Mouse (Mus musculus) cerebellum, postnatal 10 days (tissue): ENCODE measurements around the gene Itga9.

Experiments used
- DNase-seq, 2 experiments: peaks; one replicate each; pipeline ENCODE4 v3.0.0; 2021; ENCODE audit warnings: mixed read lengths in 2 of 2

Itga9 gene

GRCm38 (mm10) chr9:118927501-118927900 lies 321.0 kb downstream of the Itga9 start:
- peak; percentile 65 to 66 for DNase-seq

DNA sequence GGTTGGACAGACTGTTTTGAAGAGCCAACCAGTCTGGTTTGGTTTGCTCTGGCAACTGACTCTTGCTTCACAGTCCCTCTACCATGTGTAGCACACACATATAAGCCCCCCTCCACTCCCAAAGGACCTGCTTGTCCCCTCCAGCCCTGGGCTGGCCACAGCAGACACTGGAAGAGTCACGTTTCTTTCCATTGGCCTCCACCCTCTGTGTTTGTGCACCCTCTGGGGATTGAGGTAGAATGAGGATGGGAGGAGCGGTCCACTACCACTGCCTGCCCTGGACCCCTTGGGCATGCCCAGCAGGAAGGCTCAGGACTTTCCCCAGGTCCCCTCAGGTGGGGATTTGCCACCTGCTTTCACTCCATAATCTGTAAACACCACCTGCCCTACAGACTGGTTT lies 321.5 kb downstream of the Itga9 start:
- no peak for DNase-seq

GRCm38 (mm10) chr9:118928656-118929055 lies 322.2 kb downstream of the Itga9 start:
- DNase-seq, result peak in 1 of 2 experiments; percentile 26

DNA sequence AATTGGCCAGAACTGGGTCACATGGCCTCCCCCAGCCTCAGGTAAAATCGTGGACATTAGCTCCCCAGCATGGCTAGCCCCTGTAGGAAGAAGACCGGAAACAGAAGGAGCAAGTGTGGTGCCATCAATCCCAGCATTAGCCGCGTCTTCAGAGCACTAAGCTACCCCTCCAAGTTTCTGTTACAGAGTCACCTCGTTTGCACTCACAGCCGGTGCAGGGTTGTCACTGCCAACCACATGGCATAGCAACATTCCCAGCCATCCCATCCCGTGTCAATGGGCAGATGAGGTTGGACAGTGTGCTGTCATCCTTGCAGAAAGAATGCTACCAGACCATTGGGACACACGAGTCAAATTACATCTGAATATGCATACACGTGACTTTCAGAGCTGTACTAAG lies 324.1 kb downstream of the Itga9 start:
- peak; percentile 74 to 78 for DNase-seq

DNA sequence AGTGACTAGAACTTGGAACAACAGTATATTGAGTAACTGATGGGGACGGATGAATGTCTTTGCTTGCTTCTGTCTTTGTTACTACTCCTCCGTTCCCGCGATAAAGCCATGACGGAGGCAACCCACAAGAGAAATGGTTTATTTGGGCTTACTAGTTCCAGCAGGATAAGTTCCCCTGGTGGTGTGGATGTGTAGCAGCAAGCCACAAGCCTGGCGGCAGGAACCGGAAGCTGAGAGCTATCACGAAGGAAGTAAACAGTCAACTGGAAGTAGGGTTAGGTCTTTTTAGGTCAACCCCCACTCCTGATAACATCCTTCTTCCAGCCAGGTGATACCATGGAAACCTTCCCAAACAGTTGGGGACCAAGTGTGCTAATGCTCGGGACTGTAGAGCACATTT lies 327.3 kb downstream of the Itga9 start:
- DNase-seq, result no peak

GRCm38 (mm10) chr9:118934319-118934718 lies 327.8 kb downstream of the Itga9 start:
- no peak for DNase-seq

DNA sequence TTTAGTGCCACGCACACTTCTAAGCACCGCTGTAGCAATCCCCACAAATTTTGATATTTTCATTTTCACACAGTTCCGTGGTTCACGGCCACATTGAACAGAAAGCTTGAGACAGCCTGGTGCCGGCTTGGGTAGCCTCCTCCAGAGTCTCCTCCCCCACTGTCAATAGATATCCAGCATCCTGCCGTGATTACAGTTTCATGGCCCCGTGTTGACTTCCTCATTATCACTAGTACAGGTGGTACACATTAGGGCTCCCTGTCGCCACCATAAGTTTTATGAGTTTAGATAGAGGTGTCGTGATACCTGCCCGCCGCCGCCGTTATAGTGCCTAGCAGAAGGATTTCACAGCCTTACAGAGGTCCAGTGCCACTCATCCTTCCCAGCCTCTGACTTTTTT lies 328.6 kb downstream of the Itga9 start:
- DNase-seq, result no peak

GRCm38 (mm10) chr9:118936071-118936470 lies 329.6 kb downstream of the Itga9 start:
- DNase-seq, result no peak

DNA sequence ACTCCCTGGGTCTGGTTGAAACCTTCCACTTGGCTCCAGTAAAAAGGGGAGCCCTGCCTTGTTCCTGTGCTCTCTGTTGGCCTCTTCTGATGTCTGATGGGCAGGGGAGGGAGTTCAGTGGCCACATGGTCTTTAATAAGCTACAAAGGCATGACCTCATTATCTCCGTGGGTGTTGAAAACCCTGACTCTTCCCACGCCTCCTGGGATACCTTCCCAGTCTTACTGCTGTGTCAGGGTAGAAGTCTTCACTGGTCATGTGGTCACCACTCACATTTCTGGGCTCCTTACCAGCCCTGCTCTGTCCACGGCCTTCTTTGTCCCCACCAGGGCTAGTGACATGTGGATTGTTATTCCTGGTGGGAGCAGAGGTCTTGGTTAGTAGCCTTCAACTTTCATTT lies 331.0 kb downstream of the Itga9 start:
- no peak for DNase-seq

GRCm38 (mm10) chr9:118939410-118939809 lies 332.9 kb downstream of the Itga9 start:
- no peak for DNase-seq

- no peak for DNase-seq
Observed at GRCm38 (mm10) chr9:118939831-118940230, 333.3 kb downstream of the Itga9 start.

DNA sequence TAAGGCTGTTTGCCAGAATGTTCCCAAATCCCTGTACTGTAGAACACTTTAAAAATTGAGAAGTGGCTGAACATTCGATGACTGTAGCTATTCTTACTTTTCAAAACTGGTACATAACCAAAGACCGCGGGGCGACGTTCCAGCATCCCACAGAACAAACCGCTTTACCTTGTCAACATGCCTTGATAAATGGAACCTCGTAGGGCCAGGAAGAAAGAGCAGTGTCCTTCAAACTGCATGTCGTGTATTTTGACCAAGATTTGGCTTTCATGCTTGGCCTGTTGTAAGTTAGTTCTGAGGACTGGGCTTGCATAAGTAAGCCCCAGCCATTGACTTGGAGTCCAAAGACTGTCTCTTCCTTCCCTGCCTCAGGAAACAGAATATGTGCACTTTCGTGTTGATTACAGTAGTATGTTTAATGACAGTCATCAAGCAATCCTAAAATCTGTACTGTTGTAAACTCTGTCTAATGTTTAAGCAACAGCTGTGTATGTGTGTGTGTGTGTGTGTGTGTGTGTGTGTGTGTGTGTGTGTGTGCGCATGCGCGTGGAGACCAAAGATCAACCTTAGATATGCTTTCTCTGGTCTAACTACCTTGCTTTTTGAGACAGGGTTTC lies 334.2 kb downstream of the Itga9 start:
- no peak for DNase-seq

- peak; percentile 56 to 62 for DNase-seq
Observed at GRCm38 (mm10) chr9:118942030-118942429, 335.5 kb downstream of the Itga9 start.

GRCm38 (mm10) chr9:118943941-118944340 lies 337.5 kb downstream of the Itga9 start:
- peak in 1 of 2 experiments; percentile 15 for DNase-seq

- DNase-seq, result no peak
Observed at GRCm38 (mm10) chr9:118944388-118944787, 337.9 kb downstream of the Itga9 start.

GRCm38 (mm10) chr9:118948486-118948885 lies 342.0 kb downstream of the Itga9 start:
- DNase-seq, result no peak

DNA sequence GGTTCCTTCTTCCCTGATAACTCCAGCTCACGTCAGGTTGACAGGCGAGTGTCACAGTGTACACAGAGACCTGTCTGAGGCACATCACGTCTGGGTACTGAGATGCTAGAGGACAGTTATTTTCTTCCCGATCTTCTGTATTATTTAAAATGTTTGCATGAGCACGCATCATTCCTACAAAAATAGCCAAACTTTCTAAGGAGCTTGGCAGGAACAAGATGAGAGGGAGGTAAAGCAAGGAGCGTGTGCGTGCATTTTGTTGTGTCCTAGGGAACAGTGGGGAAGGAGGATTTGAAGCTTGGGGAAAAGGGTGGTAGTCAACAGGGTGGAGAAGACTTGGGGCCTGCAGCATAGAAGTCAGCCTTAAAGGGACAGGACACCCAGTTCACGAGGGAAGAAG lies 342.6 kb downstream of the Itga9 start:
- DNase-seq, result no peak

DNA sequence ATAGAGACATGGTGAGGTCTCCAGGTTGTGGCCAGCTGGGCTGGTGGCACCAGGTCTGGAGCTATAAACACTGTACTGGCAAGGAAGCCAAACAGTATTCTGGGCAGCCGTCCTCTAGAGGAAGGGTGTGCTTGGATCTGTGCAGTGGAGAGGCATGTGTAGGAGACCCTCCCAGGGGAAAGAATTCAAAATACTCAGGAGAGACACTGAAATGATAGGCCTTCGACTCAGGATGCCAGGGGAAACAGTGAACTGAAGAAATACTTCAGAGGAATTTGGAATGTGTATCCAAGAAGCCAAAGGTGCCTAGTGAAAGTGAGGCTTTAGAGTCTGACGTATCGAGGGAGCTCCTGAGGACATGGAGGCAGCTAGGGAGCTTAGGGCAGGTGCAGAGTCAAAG lies 343.2 kb downstream of the Itga9 start:
- DNase-seq, result no peak

DNA sequence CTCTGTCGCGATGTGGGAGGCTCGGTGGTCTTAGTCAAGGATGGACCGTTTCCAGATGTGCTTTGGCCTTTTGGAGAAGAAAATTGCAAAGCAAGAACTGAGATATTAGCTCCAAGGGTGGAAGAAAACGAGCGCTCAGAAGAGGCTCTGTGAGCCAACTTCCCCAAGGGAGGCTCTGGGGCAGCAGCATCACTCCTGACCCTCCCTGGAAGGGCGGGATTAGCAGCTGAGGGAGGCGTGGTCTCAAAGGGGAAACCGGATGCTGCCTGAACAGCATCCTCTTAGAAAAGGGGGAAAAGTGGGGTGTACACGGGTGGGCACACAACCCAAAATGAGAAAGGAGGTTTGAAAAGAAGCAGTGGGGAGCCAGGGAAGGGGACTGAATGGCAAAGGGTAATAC lies 343.6 kb downstream of the Itga9 start:
- no peak for DNase-seq
